Mouse (Mus musculus) liver, postnatal 0 days (tissue): ENCODE measurements around the gene Capn7. TPM values are rescaled to one million over a fixed set of nuclear protein-coding genes. Genes with fewer than 3 reads are reported as not detected.

Experiments used
- ATAC-seq: fragments of 200-750 bp; cut with Nextera tagmentation; 2 replicates; pipeline ENCODE4 v1.8.0; 2017; ENCODE audit warnings: mild to moderate bottlenecking, moderate library complexity
- DNase-seq: peaks from one replicate; pipeline ENCODE4 v3.0.0-alpha.2; 2016
- H3K27ac ChIP-seq: fragments of 300-500 bp; sonication (generic); 2 replicates; pipeline ENCODE4 v1.5.1; 2014; ENCODE audit warnings: antibody characterized with exemption, moderate library complexity, mild to moderate bottlenecking, low read depth
- H3K27me3 ChIP-seq: fragments of 300-500 bp; sonication (generic); 2 replicates; pipeline ENCODE4 v1.6.1; 2014; ENCODE audit warnings: low read length, control low read depth, mixed read lengths; ENCODE audit not compliant: insufficient read depth
- H3K36me3 ChIP-seq: fragments of 300-500 bp; sonication (generic); replicated peaks from 2 replicates; pipeline ENCODE4 v1.6.1; 2014; ENCODE audit warnings: mild to moderate bottlenecking, control low read depth, low read length, moderate library complexity, mixed read lengths; ENCODE audit not compliant: insufficient read depth
- H3K4me1 ChIP-seq: fragments of 300-500 bp; sonication (generic); 2 replicates; pipeline ENCODE4 v1.6.1; 2014; ENCODE audit warnings: antibody characterized with exemption, mild to moderate bottlenecking, control low read depth; ENCODE audit not compliant: insufficient read depth
- H3K4me2 ChIP-seq: fragments of 300-500 bp; sonication (generic); 2 replicates; pipeline ENCODE4 v1.6.1; 2014; ENCODE audit warnings: low read depth, mild to moderate bottlenecking, low read length, moderate library complexity, mixed read lengths
- H3K4me3 ChIP-seq: fragments of 300-500 bp; sonication (generic); 2 replicates; pipeline ENCODE4 v1.5.1; 2014; ENCODE audit warnings: low read depth, low read length
- H3K9ac ChIP-seq: fragments of 300-500 bp; sonication (generic); replicated peaks from 2 replicates; pipeline ENCODE4 v1.6.1; 2014; ENCODE audit warnings: mild to moderate bottlenecking, moderate library complexity
- H3K9me3 ChIP-seq: fragments of 300-500 bp; sonication (generic); 2 replicates; pipeline ENCODE4 v1.6.1; 2016; ENCODE audit warnings: mild to moderate bottlenecking, control low read depth, low read length, mixed read lengths
- CTCF ChIP-seq: sonication (generic); IDR thresholded peaks from 2 replicates; pipeline ENCODE4 v1.5.1; 2016; ENCODE audit warnings: antibody characterized with exemption, low read depth
- EP300 ChIP-seq: IDR thresholded peaks from 2 replicates; pipeline ENCODE4 v1.6.1; 2016; ENCODE audit warnings: antibody characterized with exemption, low read depth, mild to moderate bottlenecking
- WGBS: fragments of 180-500 bp; shearing (Covaris S2); extraction: QIAGEN DNeasy Blood & Tissue Kit; methylation state at CpG from one replicate; pipeline ENCODE4 v1.1.7; 2014; ENCODE audit not compliant: insufficient replicate concordance; 5-methylcytosine and 5-hydroxymethylcytosine counted together
- polyA plus RNA-seq: library from polyadenylated mRNA; unstranded; fragments of >200 nt; fragmentation: Nextera tagmentation; extraction: Ambion mirVana; gene quantifications from 2 replicates; pipeline ENCODE4 v1.2.1, GENCODE M21; 2015

Capn7 gene
- polyA plus RNA-seq, 1 experiment from 2014 or later: 12.4 TPM

DNA sequence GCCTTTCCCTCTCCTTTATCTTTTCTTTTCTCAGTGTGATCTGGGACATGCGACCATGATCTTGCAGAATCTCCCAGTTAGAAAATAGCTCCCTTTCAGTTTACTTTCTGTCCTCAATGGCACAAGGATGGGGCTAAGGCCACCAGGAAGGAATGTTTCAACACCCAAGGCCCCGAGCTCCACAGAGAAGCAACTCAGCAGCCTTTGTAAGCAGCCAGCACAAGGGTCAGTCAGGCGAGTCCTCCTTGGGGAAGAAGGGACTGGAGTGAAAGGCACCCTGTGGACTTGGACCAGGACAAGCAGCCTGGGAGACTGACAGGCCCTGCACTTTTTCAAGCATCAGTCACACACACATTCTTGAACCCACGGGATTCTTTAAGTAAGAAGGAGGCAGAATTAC, 82.8 kb downstream of the Capn7 start:
- WGBS: 44% methylated on average over 4 of the region's 4 CpGs
- DNase-seq: no peak
- H3K4me3 ChIP-seq: no peak overlapping the region
- H3K36me3 ChIP-seq: peaks cover 3% of the 10 kb centered on the region; the same call in 1 of the 2 replicates
- H3K4me2 ChIP-seq: no peak overlapping the region
- peak overlapping the region; percentile 53 for H3K27ac ChIP-seq
- no peak for ATAC-seq
- no peak overlapping the region for H3K9ac ChIP-seq
- no peaks in the 10 kb centered on the region for H3K9me3 ChIP-seq
- TF ChIP-seq EP300 (no peak), CTCF (no peak)
- no peaks in the 10 kb centered on the region for H3K27me3 ChIP-seq
- peaks cover 90% of the 10 kb centered on the region for H3K4me1 ChIP-seq

DNA sequence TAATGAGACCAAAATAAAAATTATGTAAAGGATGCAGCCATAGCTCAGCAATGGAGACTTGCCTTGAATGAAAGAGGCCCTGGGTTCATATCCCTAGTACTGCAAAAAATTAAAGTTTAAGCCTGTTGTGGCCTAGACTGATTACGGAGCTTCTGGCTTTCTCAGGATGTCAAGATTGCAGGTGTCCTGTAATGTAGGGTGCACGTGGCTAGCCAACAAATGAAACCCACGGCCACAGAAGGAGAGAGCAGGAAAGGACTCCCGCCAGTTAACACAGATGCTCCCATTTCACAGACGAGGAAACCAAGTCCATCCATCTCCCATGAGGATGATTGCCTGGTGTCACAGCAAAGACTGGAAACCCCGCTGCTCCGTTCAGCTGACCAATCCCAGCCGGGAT, 83.7 kb downstream of the Capn7 start:
- ATAC-seq (no peak), DNase-seq (no peak)
- TF ChIP-seq EP300: no peak
- no peak for TF ChIP-seq CTCF
- no peak overlapping the region for H3K9ac ChIP-seq
- H3K4me2 ChIP-seq: no peak overlapping the region
- H3K27ac ChIP-seq: peak overlapping the region; percentile 85
- H3K9me3 ChIP-seq: no peaks in the 10 kb centered on the region
- 75% methylated on average over 8 of the region's 8 CpGs for WGBS
- H3K36me3 ChIP-seq: peaks cover 4% of the 10 kb centered on the region
- H3K4me3 ChIP-seq: no peak overlapping the region
- H3K27me3 ChIP-seq: no peaks in the 10 kb centered on the region
- peaks cover 84% of the 10 kb centered on the region for H3K4me1 ChIP-seq

DNA sequence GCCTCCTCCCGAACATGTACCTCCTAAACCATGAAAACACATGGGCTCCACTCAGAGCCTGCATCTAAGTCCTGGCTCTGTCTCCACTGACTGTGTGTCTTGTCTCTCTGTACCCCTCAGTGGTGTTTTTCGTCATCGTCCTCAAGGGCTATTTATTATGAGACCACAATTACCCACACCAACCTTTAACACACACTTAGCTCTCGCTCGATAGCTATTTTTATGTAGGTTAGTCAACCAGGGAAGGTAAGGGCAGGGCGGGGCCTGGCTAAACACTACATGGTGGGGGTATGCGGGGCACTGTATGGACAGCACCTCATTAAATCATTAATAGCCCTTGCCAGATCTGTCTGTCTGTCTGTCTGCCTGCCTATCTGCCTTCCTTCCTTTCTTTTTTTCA, 84.1 kb downstream of the Capn7 start:
- Histone ChIP-seq H3K9me3 (no peaks in the 10 kb centered on the region), H3K27ac (peak overlapping the region; percentile 85), H3K4me3 (no peak overlapping the region), H3K9ac (no peak overlapping the region), H3K4me1 (peaks cover 80% of the 10 kb centered on the region), H3K36me3 (peaks cover 9% of the 10 kb centered on the region), H3K27me3 (no peaks in the 10 kb centered on the region), H3K4me2 (no peak overlapping the region)
- no peak for TF ChIP-seq CTCF
- TF ChIP-seq EP300: no peak
- WGBS: 55% methylated on average over 7 of the region's 7 CpGs
- no peak for DNase-seq
- ATAC-seq: peak; percentile 33; the same call in 1 of the 2 replicates

DNA sequence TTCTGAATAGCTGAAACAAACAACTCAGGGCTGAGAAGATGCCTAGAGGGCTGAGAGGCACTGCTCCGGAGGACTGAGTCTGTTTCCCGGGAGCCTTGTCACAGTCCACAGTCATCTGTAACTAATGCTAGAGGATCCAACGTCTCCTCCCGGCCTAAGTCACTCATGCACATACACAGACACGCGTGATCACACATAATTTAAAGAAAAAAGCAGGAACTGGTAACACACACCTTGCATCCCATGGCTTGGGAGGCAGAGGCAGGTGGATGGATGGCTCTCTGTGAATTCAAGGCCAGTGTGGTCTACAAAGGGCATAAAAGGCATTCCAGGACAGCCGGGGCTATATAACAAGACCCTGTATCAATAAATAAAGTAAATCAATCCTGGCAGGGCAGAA, 84.5 kb downstream of the Capn7 start:
- Histone ChIP-seq H3K36me3 (peaks cover 11% of the 10 kb centered on the region), H3K27me3 (no peaks in the 10 kb centered on the region), H3K27ac (peak overlapping the region; percentile 85), H3K4me3 (no peak overlapping the region), H3K9ac (no peak overlapping the region; the same call in 1 of the 2 replicates), H3K9me3 (no peaks in the 10 kb centered on the region), H3K4me1 (peaks cover 76% of the 10 kb centered on the region), H3K4me2 (0 out of 2 replicates have a peak overlapping the region, but pooled peaks have one; percentile 6)
- no peak for TF ChIP-seq CTCF
- TF ChIP-seq EP300: no peak
- DNase-seq (no peak), ATAC-seq (no peak)
- WGBS: 62% methylated on average over 7 of the region's 7 CpGs

Other genes with a start within 250 kb of the Capn7 start
- 76.1 and 79.2 TPM in 2 replicates for gene Smim4, start 207.7 kb upstream of the Capn7 start, polyA plus RNA-seq
- gene Nt5dc2, start 205.6 kb upstream of the Capn7 start, polyA plus RNA-seq: 45.3 and 48.5 TPM in 2 replicates
- 34.7 and 42.5 TPM in 2 replicates for gene Stab1, start 168.0 kb upstream of the Capn7 start, polyA plus RNA-seq
- gene Tnnc1, start 128.3 kb upstream of the Capn7 start, polyA plus RNA-seq: 3.9 and 8.4 TPM in 2 replicates
- 51.1 and 65.0 TPM in 2 replicates for gene Nisch, start 119.7 kb upstream of the Capn7 start, polyA plus RNA-seq
- gene Sema3g, start 118.8 kb upstream of the Capn7 start, polyA plus RNA-seq: 0.04 and 0.06 TPM in 2 replicates
- 7.3 and 8.3 TPM in 2 replicates for gene Phf7, start 85.3 kb upstream of the Capn7 start, polyA plus RNA-seq
- 16.3 and 19.8 TPM in 2 replicates for gene Bap1, start 85.2 kb upstream of the Capn7 start, polyA plus RNA-seq
- 0.05 and 0.06 TPM in 2 replicates for gene Dnah1, start 12.7 kb upstream of the Capn7 start, polyA plus RNA-seq
- 29.7 and 31.8 TPM in 2 replicates for gene Sh3bp5, start 99.4 kb downstream of the Capn7 start, polyA plus RNA-seq
- 9.6 and 11.4 TPM in 2 replicates for gene Eaf1, start 157.8 kb downstream of the Capn7 start, polyA plus RNA-seq
- 23.6 and 26.1 TPM in 2 replicates for gene Mettl6, start 158.4 kb downstream of the Capn7 start, polyA plus RNA-seq